Mouse (Mus musculus) midbrain, embryonic 14.5 days (tissue): Measurements from ENCODE around the gene Rxfp2. TPM values are rescaled to one million over a fixed set of nuclear protein-coding genes. Genes with fewer than 3 reads are reported as not detected.
A peak's percentile ranks its signal among the peaks of the same experiment; 100 is the strongest.

ENCODE experiments used
- ATAC-seq: fragments of 200-750 bp; cut with Nextera tagmentation; 2 replicates; pipeline ENCODE4 v1.8.0; 2017; ENCODE audit warnings: moderate number of reproducible peaks, moderate library complexity; ENCODE audit not compliant: low FRiP score, low TSS enrichment
- DNase-seq: peaks from one replicate; pipeline ENCODE4 v3.0.0-alpha.2; 2015
- H3K27ac ChIP-seq: fragments of 300-500 bp; sonication (generic); replicated peaks from 2 replicates; pipeline ENCODE4 v1.5.1; 2014; ENCODE audit warnings: mild to moderate bottlenecking, low read depth, low read length, moderate library complexity
- H3K27me3 ChIP-seq: fragments of 300-500 bp; sonication (generic); 2 replicates; pipeline ENCODE4 v1.6.1; 2014; ENCODE audit warnings: low read length, control low read depth, mixed read lengths; ENCODE audit not compliant: control insufficient read depth, insufficient read depth
- H3K36me3 ChIP-seq: fragments of 300-500 bp; sonication (generic); 2 replicates; pipeline ENCODE4 v1.6.1; 2014; ENCODE audit warnings: low read length, control low read depth; ENCODE audit not compliant: control insufficient read depth, insufficient read depth
- H3K4me1 ChIP-seq: fragments of 300-500 bp; sonication (generic); 2 replicates; pipeline ENCODE4 v1.6.1; 2014; ENCODE audit warnings: mild to moderate bottlenecking, antibody characterized with exemption, low read length, control low read depth; ENCODE audit not compliant: control insufficient read depth, insufficient read depth
- H3K4me2 ChIP-seq: fragments of 300-500 bp; sonication (generic); 2 replicates; pipeline ENCODE4 v1.6.1; 2014; ENCODE audit warnings: mild to moderate bottlenecking, low read length, moderate library complexity
- H3K4me3 ChIP-seq: fragments of 300-500 bp; sonication (generic); replicated peaks from 2 replicates; pipeline ENCODE4 v1.5.1; 2014; ENCODE audit warnings: low read depth, low read length
- H3K9ac ChIP-seq: fragments of 300-500 bp; sonication (generic); replicated peaks from 2 replicates; pipeline ENCODE4 v1.6.1; 2014; ENCODE audit warnings: mild to moderate bottlenecking, low read length, moderate library complexity
- H3K9me3 ChIP-seq: fragments of 300-500 bp; sonication (generic); 2 replicates; pipeline ENCODE4 v1.6.1; 2016; ENCODE audit warnings: low read length, control low read depth, mixed read lengths; ENCODE audit not compliant: control insufficient read depth
- WGBS: fragments of 180-500 bp; shearing (Covaris S2); extraction: QIAGEN DNeasy Blood & Tissue Kit; methylation state at CpG from one replicate; pipeline ENCODE4 v1.1.7; 2014; 5-methylcytosine and 5-hydroxymethylcytosine counted together
- polyA plus RNA-seq: library from polyadenylated mRNA; unstranded; fragments of >200 nt; fragmentation: Nextera tagmentation; extraction: Ambion mirVana; gene quantifications from 2 replicates; pipeline ENCODE4 v1.2.1, GENCODE M21; 2014

Rxfp2 gene
- polyA plus RNA-seq, 1 experiment from 2014 or later = 1.0 TPM

DNA sequence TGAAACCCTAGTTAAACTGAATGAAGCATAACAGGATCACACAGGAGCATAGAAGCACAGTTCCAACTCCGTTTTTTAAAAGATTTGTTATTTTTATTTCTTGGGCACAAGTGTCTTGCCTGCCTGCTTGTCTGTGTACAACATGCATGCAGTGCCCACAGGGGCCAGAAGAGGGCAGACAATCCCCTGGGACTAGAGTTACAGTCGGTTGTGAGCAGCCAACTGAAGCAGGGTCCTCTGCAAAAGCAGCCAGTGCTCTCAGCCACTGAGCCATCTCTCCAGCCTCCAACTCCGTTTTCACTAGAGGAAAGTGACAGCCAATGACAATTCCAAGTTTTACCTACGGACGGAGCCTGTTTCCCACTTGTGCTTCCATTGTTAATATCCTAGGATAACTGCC, 33.4 kb downstream of the Rxfp2 start:
- no peak overlapping the region for H3K4me3 ChIP-seq
- H3K4me1 ChIP-seq = no peaks in the 10 kb centered on the region
- no peaks in the 10 kb centered on the region for H3K36me3 ChIP-seq
- H3K27me3 ChIP-seq = no peaks in the 10 kb centered on the region
- WGBS = 54% methylated on average over 5 of the region's 5 CpGs
- no peak overlapping the region for H3K4me2 ChIP-seq
- ATAC-seq (no peak), DNase-seq (peak; percentile 60)
- no peak overlapping the region for H3K9ac ChIP-seq
- no peak overlapping the region for H3K27ac ChIP-seq
- no peaks in the 10 kb centered on the region for H3K9me3 ChIP-seq

DNA sequence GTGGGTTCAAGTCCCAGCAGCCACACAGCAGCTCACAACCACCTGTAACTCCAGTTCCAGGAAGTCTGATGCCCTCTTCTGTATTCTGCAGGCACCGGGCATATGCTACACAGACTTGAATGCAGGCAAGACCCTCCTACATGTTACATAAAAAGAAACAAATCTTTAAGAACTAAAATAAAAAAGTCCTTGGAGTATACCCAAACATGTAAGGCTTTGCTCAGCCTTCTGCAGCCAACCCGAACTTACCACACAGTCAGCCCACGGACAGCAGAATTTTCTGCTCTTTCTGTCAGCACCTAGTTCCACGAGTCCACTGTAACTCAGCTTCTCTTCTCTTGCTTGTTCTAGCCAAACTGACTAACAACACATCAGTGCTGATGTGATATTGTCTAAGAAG, 34.8 kb downstream of the Rxfp2 start:
- Histone ChIP-seq H3K4me2 (no peak overlapping the region), H3K9me3 (no peaks in the 10 kb centered on the region), H3K9ac (no peak overlapping the region), H3K4me3 (no peak overlapping the region), H3K27ac (no peak overlapping the region), H3K27me3 (no peaks in the 10 kb centered on the region), H3K36me3 (no peaks in the 10 kb centered on the region), H3K4me1 (no peaks in the 10 kb centered on the region)
- whole genome bisulfite sequencing = 90% methylated on average over 4 of the region's 4 CpGs
- no peak for DNase-seq
- ATAC-seq = no peak

DNA sequence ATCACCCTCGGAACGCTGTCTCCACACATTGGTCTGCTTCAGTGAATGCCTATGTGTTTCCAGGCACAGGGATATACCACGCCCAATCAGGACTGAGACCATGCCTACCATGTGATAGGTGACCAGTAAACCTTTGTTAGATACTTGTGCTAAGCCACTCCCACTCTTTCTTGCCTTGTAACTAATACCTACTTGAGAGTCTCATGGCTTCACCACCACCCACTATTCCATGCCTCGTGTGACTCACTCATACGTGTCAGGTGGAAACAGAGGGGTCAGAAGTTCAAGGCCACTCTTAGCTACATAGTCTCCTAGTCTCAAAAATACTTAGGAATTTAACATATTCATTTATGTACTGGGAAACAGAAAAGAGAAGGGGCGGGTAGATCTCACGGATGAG, 35.5 kb downstream of the Rxfp2 start:
- H3K4me3 ChIP-seq = no peak overlapping the region
- no peak overlapping the region for H3K27ac ChIP-seq
- no peak overlapping the region for H3K9ac ChIP-seq
- no peaks in the 10 kb centered on the region for H3K9me3 ChIP-seq
- 93% methylated on average over 7 of the region's 7 CpGs for WGBS
- ATAC-seq (no peak), DNase-seq (no peak)
- H3K4me2 ChIP-seq = no peak overlapping the region
- H3K36me3 ChIP-seq = no peaks in the 10 kb centered on the region
- no peaks in the 10 kb centered on the region for H3K27me3 ChIP-seq
- H3K4me1 ChIP-seq = no peaks in the 10 kb centered on the region

DNA sequence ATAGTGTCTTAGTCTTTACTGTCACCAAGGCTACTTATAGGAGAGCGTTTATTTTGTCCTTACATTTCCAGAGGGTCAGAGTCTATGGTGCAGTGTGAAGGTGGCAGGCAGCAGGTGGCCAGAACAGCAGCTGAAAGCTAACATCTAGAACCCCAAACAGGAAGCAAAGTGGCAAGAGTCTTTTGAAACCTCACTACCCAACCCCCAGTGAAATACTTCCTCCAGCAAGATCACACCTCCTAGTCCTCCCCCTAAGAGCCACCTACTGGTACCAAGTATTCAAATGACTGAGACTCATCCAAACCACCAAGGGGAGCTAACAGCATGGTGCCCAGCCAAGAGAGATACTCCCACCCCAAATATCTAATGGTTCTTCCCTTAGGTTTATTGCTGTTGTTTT, 36.8 kb downstream of the Rxfp2 start:
- Histone ChIP-seq H3K27ac (no peak overlapping the region), H3K36me3 (no peaks in the 10 kb centered on the region), H3K4me3 (no peak overlapping the region), H3K9ac (no peak overlapping the region), H3K4me2 (no peak overlapping the region), H3K4me1 (no peaks in the 10 kb centered on the region), H3K9me3 (no peaks in the 10 kb centered on the region), H3K27me3 (no peaks in the 10 kb centered on the region)
- no peak for DNase-seq
- 95% methylated on average over 1 of the region's 1 CpGs for WGBS
- ATAC-seq = no peak

DNA sequence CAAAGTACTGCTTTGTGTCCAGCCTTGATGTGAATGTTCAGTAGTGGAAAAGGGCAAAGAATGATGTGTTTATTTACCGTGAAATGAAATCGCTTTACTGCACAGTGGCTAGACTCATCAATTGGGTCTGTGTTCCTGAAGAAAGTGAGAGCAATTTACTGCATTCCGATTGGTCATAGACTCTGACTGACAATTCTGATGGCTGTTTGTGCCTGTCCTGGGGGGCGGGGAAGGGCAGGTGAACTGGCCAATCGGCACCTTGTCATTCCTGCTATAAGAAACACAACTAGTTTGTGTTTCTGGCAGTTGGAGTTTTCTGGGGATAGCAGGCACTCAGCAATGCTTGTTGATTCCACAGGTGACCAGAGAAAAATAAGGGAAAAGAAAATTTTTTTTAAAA, 37.6 kb downstream of the Rxfp2 start:
- Histone ChIP-seq H3K9ac (no peak overlapping the region), H3K4me3 (no peak overlapping the region), H3K4me2 (no peak overlapping the region), H3K27ac (no peak overlapping the region), H3K4me1 (no peaks in the 10 kb centered on the region), H3K27me3 (no peaks in the 10 kb centered on the region), H3K9me3 (no peaks in the 10 kb centered on the region), H3K36me3 (no peaks in the 10 kb centered on the region)
- no peak for ATAC-seq
- WGBS = 73% methylated on average over 5 of the region's 5 CpGs
- DNase-seq = no peak

DNA sequence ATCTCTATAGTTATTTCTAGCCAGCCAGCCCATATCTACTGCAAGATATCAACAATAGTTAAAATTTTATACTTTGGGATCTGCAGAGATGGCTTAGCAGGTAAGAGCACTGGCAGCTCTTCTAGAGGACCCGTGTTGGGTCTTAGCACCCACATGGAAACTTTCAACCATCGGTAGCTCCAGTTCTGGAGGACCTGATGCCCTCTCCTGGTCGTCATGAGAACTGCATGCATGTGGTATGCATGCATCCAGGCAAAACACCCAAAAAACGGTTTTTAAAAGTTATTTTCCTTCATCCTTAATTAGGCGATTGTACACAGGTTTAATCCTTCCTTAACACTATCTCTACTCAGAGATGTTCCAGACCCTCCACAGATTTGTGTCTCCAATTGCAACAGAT, 40.4 kb downstream of the Rxfp2 start:
- 78% methylated on average over 5 of the region's 5 CpGs for WGBS
- no peak overlapping the region for H3K27ac ChIP-seq

DNA sequence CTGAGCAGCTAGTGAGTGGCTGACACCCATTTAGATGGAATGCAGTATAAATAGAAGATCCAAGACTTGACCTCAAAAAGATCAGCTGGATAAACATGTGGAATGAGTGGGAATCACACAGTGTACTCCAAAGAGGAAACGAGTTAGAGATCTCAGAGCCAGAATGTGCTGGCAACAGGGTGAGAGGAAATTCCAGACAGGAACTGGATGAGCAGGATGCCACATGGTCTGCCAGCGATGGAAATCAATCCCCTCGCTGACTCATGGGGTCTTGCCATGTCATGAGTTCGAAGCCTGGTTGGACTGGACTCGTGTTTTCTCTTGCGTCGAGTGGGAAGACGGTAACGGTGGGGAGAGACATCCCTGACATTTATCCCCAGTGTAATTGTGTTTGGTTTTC, 41.0 kb downstream of the Rxfp2 start:
- no peaks in the 10 kb centered on the region for H3K36me3 ChIP-seq
- H3K4me3 ChIP-seq = no peak overlapping the region
- ATAC-seq (no peak), DNase-seq (no peak)
- WGBS = 93% methylated on average over 9 of the region's 9 CpGs
- 0 out of 2 replicates have a peak, but pooled peaks cover 1% of the 10 kb centered on the region for H3K4me1 ChIP-seq
- no peak overlapping the region for H3K27ac ChIP-seq
- H3K4me2 ChIP-seq = no peak overlapping the region
- no peaks in the 10 kb centered on the region for H3K9me3 ChIP-seq
- H3K27me3 ChIP-seq = no peaks in the 10 kb centered on the region
- no peak overlapping the region for H3K9ac ChIP-seq

More for the DNA sequence above, 40.4 kb downstream of the Rxfp2 start:
- Histone ChIP-seq H3K9ac (no peak overlapping the region), H3K4me2 (no peak overlapping the region), H3K27me3 (no peaks in the 10 kb centered on the region), H3K4me3 (no peak overlapping the region), H3K4me1 (no peaks in the 10 kb centered on the region), H3K9me3 (no peaks in the 10 kb centered on the region), H3K36me3 (no peaks in the 10 kb centered on the region)
- DNase-seq = no peak
- no peak for ATAC-seq

DNA sequence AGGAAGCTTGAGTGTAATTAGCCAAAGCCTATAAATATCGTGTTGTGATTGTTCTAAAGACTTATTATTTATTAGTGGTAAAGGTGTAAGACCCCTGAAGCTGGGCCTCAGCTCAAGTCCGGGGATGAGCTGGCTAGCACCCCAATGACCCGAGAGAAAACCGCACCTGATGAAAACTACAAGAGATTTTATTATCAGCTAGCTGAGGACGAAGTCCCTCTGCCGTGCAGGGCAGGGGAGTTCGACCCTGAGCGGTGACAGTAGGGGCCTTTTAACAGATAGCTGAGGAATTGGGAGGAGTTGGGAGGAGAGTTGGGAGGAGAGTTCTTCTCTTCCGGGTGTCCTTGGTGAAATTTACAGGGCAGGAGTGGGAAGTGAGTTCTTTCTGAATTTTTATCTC, 42.6 kb downstream of the Rxfp2 start:
- DNase-seq (no peak), ATAC-seq (no peak)
- no peaks in the 10 kb centered on the region for H3K27me3 ChIP-seq
- H3K9me3 ChIP-seq = no peaks in the 10 kb centered on the region
- 0 out of 2 replicates have a peak, but pooled peaks cover 3% of the 10 kb centered on the region for H3K4me1 ChIP-seq
- 91% methylated on average over 9 of the region's 9 CpGs for WGBS
- H3K27ac ChIP-seq = no peak overlapping the region
- no peak overlapping the region for H3K4me3 ChIP-seq
- no peak overlapping the region for H3K4me2 ChIP-seq
- H3K36me3 ChIP-seq = no peaks in the 10 kb centered on the region
- no peak overlapping the region for H3K9ac ChIP-seq

DNA sequence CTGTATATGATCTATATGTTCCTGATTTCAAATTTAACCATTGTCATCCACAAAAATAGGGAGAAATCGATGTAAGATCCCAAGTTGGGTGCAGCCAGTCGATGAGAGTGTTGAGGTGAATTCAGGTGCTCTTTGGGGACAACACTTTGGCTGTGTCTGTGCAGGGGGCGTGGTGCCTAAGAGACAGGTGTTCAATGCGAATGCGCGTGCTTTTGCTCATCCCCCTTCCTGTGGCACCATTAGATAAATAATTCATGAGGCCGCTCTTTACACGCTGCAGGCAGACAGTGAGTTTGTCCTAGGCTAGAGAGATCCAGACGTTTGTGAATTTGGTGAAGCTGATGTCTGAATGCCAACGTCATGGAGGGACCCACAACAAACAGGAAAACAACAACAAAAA, 45.8 kb downstream of the Rxfp2 start:
- WGBS = 54% methylated on average over 10 of the region's 10 CpGs
- ATAC-seq (no peak), DNase-seq (peak; percentile 36)
- Histone ChIP-seq H3K9me3 (no peaks in the 10 kb centered on the region), H3K27me3 (no peaks in the 10 kb centered on the region), H3K4me2 (no peak overlapping the region), H3K4me1 (0 out of 2 replicates have a peak, but pooled peaks cover 3% of the 10 kb centered on the region), H3K36me3 (no peaks in the 10 kb centered on the region), H3K4me3 (no peak overlapping the region), H3K9ac (no peak overlapping the region), H3K27ac (no peak overlapping the region)
